Mouse (Mus musculus) subcutaneous adipose tissue, adult 2 months (tissue): Measurements from ENCODE around the gene Klhl20. TPM values are rescaled to one million over a fixed set of nuclear protein-coding genes. Genes with fewer than 3 reads are reported as not detected.

Source experiments
- polyA plus RNA-seq: library from polyadenylated mRNA; depleted of rRNA; stranded (reverse); fragments of >200 nt; gene quantifications from 2 replicates; pipeline ENCODE4 v1.2.3, GENCODE M21; 2012; ENCODE audit warnings: low replicate concordance; rRNA removed

Gene Klhl20
- polyA plus RNA-seq: 9.4 and 12.8 TPM in 2 replicates

DNA sequence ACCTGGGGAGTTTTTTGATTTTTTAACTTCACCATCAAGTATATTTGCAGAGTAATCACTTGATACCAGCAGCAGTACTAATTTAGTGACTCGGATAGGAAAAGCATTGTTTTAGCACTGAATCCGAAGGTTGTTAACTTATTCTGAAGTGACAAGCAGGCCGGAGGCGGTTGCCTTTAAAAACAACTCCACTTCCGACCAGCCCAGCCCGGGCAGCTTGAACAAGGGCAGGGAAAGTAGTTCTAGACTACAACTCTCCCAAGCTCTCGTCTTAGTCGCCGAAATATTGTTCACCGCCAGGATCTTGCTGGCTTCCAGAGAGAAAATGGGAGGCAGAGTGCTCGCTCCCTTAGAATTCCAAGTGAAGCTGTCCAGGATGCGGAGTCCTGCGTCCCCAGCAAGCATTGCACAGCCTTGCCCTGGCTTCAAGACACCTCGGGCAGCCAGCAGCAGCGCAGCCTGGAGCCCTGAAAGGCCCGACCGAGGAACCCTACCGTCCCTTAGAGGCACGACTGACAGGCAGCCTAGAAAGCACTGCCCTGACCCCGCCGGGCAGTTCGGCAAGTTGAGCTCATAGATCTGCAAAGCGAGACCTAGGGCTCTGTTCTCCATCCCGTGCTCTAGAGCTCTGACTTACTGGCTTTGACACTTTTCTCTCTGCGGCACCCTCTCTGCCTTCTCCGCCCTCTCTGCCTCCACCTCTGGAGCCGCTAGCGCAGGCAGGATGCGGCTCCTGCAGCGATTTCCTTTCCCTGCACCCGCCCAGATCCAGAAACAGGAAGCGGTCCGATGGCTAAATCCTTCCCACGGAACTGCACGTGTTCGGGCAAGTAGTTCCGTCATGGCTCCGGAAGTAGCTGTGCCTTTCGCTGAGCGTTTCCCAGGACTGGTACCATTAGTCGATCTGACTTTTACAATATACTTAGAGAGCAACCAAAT is at the start of gene Klhl20:
Gene Klhl20, minus strand, starts transcription at position 786 of the 939 bp plus-strand sequence.

GRCm38 (mm10) chr1:161159214-161159613 is 27.9 kb upstream of the Klhl20 start, which contains the start of gene Tex50:
TSS of gene Tex50 (minus strand) at chr1:161159314.

GRCm38 (mm10) chr1:161142531-161143159 is 11.3 kb upstream of the Klhl20 start, which contains the start of gene Ankrd45:
TSS of gene Ankrd45 (plus strand) at chr1:161142691.

GRCm38 (mm10) chr1:161070352-161071271 is 60.7 kb downstream of the Klhl20 start, which contains the start of the genes Dars2 and Cenpl:
TSS of gene Dars2 (minus strand) at chr1:161070658.
TSS of gene Cenpl (plus strand) at chr1:161070713.

Other genes starting within 250 kb of the Klhl20 start
- gene Rc3h1, start 225.1 kb downstream of the Klhl20 start, polyA plus RNA-seq: 17.3 and 27.5 TPM in 2 replicates
- gene Serpinc1, start 152.9 kb downstream of the Klhl20 start, polyA plus RNA-seq: 0.52 and 1.9 TPM in 2 replicates
- gene Zbtb37, start 96.7 kb downstream of the Klhl20 start, polyA plus RNA-seq: 2.3 and 3.6 TPM in 2 replicates
- 22.1 and 27.2 TPM in 2 replicates for gene Dars2, start 60.9 kb downstream of the Klhl20 start, polyA plus RNA-seq
- 1.3 and 1.8 TPM in 2 replicates for gene Cenpl, start 60.8 kb downstream of the Klhl20 start, polyA plus RNA-seq
- gene Ankrd45, start 11.2 kb upstream of the Klhl20 start, polyA plus RNA-seq: 0.15 TPM in 1 of 2 replicates, not detected in the other
- gene Tex50, start 27.8 kb upstream of the Klhl20 start, polyA plus RNA-seq: not detected in 2 replicates
- gene Prdx6, start 119.7 kb upstream of the Klhl20 start, polyA plus RNA-seq: 132 and 406 TPM in 2 replicates